Mouse (Mus musculus) erythroblast, embryonic 14.5 days (primary cell): ENCODE results near the gene Epas1. TPM values are rescaled to one million over a fixed set of nuclear protein-coding genes. Genes with fewer than 3 reads are reported as not detected.

Source experiments
- H3K27me3 ChIP-seq: 2 replicates; pipeline ENCODE4 v1.6.1; 2012; ENCODE audit warnings: inconsistent platforms; ENCODE audit not compliant: control insufficient read depth
- H3K36me3 ChIP-seq: 2 replicates; pipeline ENCODE4 v1.6.1; 2012; ENCODE audit warnings: mild to moderate bottlenecking, inconsistent platforms; ENCODE audit not compliant: control insufficient read depth
- H3K4me1 ChIP-seq: 2 replicates; pipeline ENCODE4 v1.6.1; 2012; ENCODE audit warnings: inconsistent platforms; ENCODE audit not compliant: control insufficient read depth
- H3K4me3 ChIP-seq: replicated peaks from 2 replicates; pipeline ENCODE3; 2012; ENCODE audit warnings: moderate library complexity, mild to moderate bottlenecking, inconsistent platforms
- H3K9me3 ChIP-seq: 2 replicates; pipeline ENCODE4 v1.6.1; 2012; ENCODE audit warnings: low read length, inconsistent platforms, mixed read lengths; ENCODE audit not compliant: control insufficient read depth
- GATA1 ChIP-seq: IDR thresholded peaks from 2 replicates; pipeline ENCODE4 v1.6.1; 2012; ENCODE audit warnings: low read length, inconsistent platforms, mixed read lengths
- TAL1 ChIP-seq: IDR thresholded peaks from 3 replicates; pipeline ENCODE4 v1.6.1; 2012; ENCODE audit warnings: low read length, inconsistent platforms, mixed read lengths
- polyA plus RNA-seq: library from polyadenylated mRNA; stranded (reverse); fragments of >175 nt; gene quantifications from 2 replicates; pipeline ENCODE4 v1.2.3, GENCODE M21; 2012

Epas1 gene
- polyA plus RNA-seq, 1 experiment: 0.01 TPM

DNA sequence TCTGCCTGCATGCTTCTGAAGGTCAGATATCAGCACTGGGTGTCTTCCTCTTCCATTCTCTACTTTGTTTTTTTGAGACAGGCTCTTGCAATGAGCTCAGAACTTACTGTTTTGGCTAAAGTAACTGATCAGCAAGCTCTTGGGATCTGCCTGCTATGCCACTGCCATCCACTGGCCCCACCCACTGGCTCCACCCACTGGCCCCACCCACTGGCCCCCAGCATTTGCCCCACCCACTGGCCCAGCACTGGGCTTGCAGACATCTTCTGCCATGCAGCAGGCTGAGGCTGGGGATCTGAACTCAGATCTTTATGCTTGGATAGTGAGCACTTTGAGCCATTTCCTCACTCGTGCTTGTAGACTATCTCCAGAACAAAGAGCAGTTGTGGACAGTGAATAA lies 60.8 kb downstream of the Epas1 start:
- Histone ChIP-seq H3K27me3 (no peaks in the 10 kb centered on the region), H3K4me3 (no peak overlapping the region), H3K36me3 (peaks cover 2% of the 10 kb centered on the region; the same call in 1 of the 2 replicates), H3K4me1 (peaks cover 8% of the 10 kb centered on the region), H3K9me3 (no peaks in the 10 kb centered on the region)
- TF ChIP-seq GATA1: no peak
- TF ChIP-seq TAL1: no peak

DNA sequence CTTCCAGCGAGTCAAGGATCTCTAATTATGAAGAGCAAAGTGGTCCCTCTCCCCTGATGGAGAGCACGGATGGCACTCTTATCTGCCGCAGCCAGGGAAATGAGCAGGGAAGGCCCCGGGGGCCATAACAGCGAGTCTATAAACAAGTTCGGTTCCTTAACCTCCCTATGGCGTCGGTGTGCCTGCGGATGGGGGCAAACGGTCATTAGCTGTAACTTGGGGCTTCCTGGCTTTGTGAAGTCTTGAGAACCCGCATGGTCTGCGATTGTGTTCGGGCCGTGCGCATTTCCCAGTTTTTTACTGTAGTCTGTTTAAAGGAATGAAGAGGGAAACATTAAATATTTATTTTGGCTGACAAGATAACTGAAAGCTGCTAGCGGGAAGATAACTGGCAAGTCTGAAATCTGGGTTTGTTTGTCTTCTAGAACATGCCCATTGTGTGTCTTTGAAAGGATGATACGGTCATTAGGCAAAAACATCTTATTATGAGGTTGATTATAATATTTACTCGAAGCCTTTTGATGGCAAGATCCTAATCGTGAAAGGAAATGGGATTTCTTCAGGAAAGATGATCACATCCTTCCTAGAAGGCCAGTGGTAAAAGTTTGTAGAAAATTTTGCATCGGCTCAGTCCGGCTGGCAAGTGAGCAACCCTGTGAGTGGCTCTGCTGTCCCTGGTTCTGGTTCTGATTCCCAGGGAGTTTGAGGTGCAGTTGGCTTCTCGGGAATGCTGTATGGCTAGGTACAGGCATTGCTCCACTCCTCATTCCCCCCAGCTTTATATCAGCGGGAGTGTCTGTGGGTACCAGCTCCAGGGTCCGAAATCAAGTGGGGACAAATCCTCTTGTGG lies 61.7 kb downstream of the Epas1 start:
- Histone ChIP-seq H3K27me3 (no peaks in the 10 kb centered on the region), H3K4me1 (peaks cover 8% of the 10 kb centered on the region), H3K36me3 (no peaks in the 10 kb centered on the region; the same call in 1 of the 2 replicates), H3K4me3 (no peak overlapping the region), H3K9me3 (no peaks in the 10 kb centered on the region)
- no peak for TF ChIP-seq GATA1
- no peak for TF ChIP-seq TAL1

DNA sequence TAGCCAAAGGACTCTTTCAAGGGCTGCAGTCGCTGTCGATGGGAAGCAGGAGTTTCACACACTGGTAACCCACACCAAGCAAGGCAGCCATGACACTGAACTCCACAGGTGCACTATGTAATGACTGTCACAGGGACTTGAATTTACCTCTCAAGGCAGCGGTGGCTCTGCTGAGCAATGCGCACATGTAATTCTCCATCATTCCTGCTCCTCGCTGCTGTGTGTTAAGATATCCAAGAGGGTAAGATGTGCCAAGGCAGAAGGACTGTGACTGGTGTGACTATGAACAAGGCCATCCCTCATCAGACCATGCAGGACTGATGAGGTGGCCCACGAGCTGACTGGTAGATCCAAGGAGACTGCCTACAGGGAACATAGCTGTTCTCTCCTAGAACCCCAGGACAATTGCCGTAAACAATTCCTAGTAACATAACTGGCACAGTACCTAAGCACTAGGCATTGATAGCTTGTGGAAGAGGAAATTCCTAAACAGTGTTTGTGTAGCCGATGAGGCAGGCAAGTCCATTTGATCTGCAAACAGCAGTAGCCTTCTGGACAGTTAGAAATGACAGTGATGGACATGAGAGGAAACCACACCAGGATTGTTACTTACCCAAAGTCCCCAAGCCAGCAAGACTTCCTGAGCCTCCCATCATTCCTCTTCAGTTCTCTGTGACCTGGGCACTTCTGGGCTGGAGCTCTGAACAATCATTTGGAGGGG lies 68.7 kb downstream of the Epas1 start:
- TF ChIP-seq GATA1 (no peak), TAL1 (no peak)
- Histone ChIP-seq H3K4me3 (no peak overlapping the region), H3K9me3 (no peaks in the 10 kb centered on the region), H3K27me3 (no peaks in the 10 kb centered on the region), H3K36me3 (peaks cover 2% of the 10 kb centered on the region; the same call in 1 of the 2 replicates), H3K4me1 (no peaks in the 10 kb centered on the region)

DNA sequence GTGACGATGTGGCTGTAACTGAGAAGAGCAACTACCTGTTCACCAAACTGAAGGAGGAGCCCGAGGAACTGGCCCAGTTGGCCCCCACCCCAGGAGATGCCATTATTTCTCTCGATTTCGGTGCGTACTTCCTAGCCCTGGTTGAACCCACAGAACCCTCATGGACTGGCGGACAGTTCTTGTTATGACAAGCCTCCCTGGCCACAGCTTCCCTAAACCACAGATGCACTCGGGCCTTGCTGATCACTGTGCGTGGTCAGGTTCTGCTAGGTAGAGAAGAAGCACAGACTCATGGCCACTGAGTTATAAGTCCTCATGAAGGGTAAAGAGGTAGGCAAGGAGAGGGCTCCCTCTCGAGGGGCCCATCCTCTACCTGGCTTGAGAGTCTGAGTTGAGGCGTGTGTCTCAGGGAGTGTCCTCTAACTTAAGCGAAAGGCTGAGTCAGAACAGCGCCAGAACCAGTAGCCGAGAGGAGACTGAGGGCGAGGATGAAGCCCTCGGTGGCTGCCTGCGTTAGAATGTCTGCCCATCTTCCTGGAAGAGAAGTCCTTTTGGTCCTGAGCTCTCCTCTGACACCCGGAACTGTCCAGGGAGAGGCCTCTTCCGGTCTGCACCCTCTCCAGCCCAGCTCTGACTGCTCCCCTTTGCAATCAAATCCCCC lies 71.1 kb downstream of the Epas1 start:
- peaks cover 7% of the 10 kb centered on the region; the same call in 1 of the 2 replicates for H3K36me3 ChIP-seq
- no peaks in the 10 kb centered on the region for H3K27me3 ChIP-seq
- H3K4me3 ChIP-seq: no peak overlapping the region
- H3K9me3 ChIP-seq: no peaks in the 10 kb centered on the region
- no peaks in the 10 kb centered on the region for H3K4me1 ChIP-seq
- no peak for TF ChIP-seq GATA1
- no peak for TF ChIP-seq TAL1

DNA sequence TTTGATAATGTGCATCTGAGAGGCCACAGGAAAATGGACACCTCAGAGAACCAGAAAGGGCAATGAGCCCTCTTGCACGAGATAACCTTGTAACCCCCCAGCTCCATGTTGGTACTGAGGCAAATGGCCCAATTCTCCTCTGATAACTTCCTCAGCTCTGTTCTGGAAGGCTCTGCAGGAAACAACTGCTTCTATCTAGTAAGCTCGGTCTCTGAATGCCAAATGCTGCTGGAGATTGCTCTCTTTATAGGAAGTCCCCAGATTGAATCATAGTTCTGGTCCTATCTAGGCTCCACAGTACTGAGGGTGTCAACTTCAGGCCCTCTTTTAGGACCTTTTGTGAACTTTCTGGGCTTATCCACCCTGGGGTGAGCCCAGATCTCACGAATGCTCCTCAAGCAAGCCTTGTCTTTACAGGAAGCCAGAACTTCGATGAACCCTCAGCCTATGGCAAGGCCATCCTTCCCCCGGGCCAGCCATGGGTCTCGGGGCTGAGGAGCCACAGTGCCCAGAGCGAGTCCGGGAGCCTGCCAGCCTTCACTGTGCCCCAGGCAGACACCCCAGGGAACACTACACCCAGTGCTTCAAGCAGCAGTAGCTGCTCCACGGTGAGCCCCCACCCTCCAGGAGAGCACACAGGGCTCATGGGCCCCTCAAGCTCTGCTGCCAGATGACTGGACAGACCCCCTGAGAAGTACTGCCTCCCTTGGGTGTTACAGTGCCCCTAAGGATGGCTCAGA lies 71.8 kb downstream of the Epas1 start:
- peaks cover 7% of the 10 kb centered on the region; the same call in 1 of the 2 replicates for H3K36me3 ChIP-seq
- H3K4me1 ChIP-seq: no peaks in the 10 kb centered on the region
- no peaks in the 10 kb centered on the region for H3K27me3 ChIP-seq
- H3K4me3 ChIP-seq: no peak overlapping the region
- TF ChIP-seq GATA1 (no peak), TAL1 (no peak)
- H3K9me3 ChIP-seq: no peaks in the 10 kb centered on the region

DNA sequence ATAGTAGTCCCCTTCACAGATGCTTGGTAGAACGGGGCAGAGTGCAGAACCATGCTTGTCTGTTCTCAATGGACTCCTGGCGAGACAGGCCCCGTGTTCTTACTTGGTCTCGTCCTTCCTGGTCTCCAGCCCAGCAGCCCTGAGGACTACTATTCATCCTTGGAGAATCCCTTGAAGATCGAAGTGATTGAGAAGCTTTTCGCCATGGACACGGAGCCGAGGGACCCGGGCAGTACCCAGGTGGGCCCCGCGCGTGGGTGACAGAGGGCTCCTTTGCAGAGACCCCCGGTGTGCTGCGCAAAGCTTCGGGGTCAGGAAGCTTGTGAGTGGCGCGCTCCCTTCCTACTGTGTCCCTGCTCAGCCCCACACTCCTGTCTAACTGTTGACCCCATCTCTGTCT lies 72.9 kb downstream of the Epas1 start:
- Histone ChIP-seq H3K4me1 (no peaks in the 10 kb centered on the region), H3K36me3 (peaks cover 10% of the 10 kb centered on the region; the same call in 1 of the 2 replicates), H3K27me3 (no peaks in the 10 kb centered on the region), H3K4me3 (no peak overlapping the region), H3K9me3 (no peaks in the 10 kb centered on the region)
- TF ChIP-seq TAL1 (no peak), GATA1 (no peak)

DNA sequence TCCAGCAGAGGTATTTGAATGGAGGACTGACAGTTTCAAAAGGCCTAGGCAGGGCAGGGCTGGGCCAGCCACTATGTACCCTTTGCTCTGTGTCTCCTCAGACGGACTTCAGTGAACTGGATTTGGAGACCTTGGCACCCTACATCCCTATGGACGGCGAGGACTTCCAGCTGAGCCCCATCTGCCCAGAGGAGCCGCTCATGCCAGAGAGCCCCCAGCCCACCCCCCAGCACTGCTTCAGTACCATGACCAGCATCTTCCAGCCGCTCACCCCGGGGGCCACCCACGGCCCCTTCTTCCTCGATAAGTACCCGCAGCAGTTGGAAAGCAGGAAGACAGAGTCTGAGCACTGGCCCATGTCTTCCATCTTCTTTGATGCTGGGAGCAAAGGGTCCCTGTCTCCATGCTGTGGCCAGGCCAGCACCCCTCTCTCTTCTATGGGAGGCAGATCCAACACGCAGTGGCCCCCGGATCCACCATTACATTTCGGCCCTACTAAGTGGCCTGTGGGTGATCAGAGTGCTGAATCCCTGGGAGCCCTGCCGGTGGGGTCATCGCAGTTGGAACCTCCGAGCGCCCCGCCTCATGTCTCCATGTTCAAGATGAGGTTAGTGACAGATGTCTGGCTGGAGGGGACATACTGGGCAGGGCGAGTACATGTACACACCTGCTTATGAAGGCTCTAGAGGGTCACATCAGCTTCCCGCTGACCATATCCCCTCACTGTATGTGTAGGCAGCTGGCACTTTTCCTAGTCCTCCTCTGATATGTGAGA lies 74.1 kb downstream of the Epas1 start:
- Histone ChIP-seq H3K9me3 (no peaks in the 10 kb centered on the region), H3K36me3 (peaks cover 10% of the 10 kb centered on the region; the same call in 1 of the 2 replicates), H3K4me1 (no peaks in the 10 kb centered on the region), H3K4me3 (no peak overlapping the region), H3K27me3 (no peaks in the 10 kb centered on the region)
- TF ChIP-seq GATA1 (no peak), TAL1 (no peak)

DNA sequence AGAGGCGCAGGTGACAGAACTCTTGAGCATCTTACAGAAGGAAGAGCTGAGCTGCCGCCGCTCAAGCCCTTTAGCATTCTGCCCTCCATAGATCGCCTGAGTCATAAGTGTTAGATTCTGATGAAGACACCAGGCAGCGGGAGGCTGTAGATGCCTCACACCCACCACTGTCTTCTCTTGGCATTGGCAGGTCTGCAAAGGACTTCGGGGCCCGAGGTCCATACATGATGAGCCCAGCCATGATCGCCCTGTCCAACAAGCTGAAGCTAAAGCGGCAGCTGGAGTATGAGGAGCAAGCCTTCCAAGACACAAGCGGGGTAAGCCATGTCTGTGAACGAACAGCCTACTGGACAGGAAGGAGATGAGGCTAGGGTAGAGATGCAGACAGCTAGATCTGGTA lies 75.0 kb downstream of the Epas1 start:
- Histone ChIP-seq H3K36me3 (peaks cover 10% of the 10 kb centered on the region; the same call in 1 of the 2 replicates), H3K4me1 (no peaks in the 10 kb centered on the region), H3K9me3 (no peaks in the 10 kb centered on the region), H3K4me3 (no peak overlapping the region), H3K27me3 (no peaks in the 10 kb centered on the region)
- TF ChIP-seq GATA1 (no peak), TAL1 (no peak)
